Mouse (Mus musculus) lung, adult 2 months (tissue): ENCODE results near the gene Smim23.

ENCODE experiments used
- CTCF ChIP-seq: fragments of 200-500 bp; IDR thresholded peaks from 2 replicates; pipeline ENCODE4 v1.5.1; 2011; ENCODE audit warnings: mild to moderate bottlenecking, low read length, control low read depth; ENCODE audit not compliant: insufficient read depth
- POLR2A ChIP-seq: fragments of 200-500 bp; IDR thresholded peaks from 2 replicates; pipeline ENCODE4 v1.6.1; 2011; ENCODE audit warnings: low read depth, mild to moderate bottlenecking, control low read depth, low read length, borderline replicate concordance; ENCODE audit errors: extremely low read depth

DNA sequence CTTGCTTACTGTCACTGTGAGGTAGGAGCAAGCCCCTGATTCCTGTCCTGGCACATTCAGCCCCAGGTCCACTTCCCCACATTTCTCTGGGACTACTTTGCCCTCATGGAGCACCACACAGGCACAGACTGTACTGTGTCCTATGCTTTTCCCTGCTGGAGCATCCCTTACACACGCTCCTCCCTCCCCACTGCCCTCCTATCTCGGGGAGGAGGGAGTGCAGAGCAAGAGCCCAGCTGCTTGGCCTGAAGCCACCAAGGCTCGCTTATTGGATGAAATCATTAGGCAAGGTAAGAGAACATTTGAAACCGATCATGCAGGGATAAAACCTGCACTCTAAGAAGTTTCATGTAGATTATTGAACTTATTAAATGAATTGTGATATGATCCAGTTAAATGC is 20.7 kb downstream of the Smim23 start:
- no peak for TF ChIP-seq POLR2A
- TF ChIP-seq CTCF, result no peak
